Mouse (Mus musculus) retina, postnatal 1 day (tissue): ENCODE data around the gene Gm3604.
"Not testable (repeated sequence)": the region's sequence is repeated elsewhere in the genome, so short reads cannot be mapped to it uniquely, and the experiment has no call there.

Experiments
- DNase-seq: peaks from one replicate; pipeline ENCODE4 v3.0.0-alpha.2; 2012

The Gm3604 gene

DNA sequence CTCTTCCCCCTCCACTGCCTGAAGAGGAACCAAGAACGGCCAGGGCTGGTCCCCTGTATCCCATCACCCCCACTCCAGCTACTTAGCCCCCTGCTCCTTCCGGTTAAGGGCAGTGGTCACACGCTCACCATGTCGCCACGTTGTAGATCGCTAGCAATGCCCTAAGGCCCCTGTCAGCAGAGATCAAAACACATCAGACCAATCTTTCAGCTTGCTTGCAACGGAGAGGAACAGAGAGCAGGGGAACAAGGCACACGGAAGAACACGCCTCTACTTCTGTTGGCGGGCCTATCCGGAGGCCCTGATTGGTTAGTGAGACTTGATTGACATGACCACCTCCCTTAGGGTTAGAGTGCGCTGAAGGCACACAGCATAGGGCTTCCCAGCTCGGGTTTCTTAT is at the start of gene Gm3604:
Gene Gm3604, minus strand, starts transcription at position 226 of the 400 bp plus-strand sequence.
- DNase-seq = peak; percentile 60

DNA sequence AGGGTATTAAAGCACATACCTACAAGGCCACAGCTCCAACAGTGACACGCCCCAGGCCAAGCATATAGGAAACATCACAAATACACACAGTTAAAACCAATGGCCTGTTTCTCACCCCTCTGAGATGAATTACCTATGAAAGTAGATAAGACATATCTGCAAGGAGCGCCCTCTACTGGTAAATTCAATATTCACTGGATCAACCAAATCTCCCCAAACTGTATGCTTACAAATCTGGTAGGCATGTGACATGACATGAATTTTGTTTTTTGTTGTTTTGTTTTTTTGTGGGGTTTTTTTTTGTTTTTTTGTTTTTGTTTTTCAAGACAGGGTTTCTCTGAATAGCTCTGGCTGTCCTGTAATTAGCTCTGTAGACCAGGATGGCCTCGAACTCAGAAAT is 16.2 kb upstream of the Gm3604 start:
- DNase-seq = not testable (repeated sequence)

DNA sequence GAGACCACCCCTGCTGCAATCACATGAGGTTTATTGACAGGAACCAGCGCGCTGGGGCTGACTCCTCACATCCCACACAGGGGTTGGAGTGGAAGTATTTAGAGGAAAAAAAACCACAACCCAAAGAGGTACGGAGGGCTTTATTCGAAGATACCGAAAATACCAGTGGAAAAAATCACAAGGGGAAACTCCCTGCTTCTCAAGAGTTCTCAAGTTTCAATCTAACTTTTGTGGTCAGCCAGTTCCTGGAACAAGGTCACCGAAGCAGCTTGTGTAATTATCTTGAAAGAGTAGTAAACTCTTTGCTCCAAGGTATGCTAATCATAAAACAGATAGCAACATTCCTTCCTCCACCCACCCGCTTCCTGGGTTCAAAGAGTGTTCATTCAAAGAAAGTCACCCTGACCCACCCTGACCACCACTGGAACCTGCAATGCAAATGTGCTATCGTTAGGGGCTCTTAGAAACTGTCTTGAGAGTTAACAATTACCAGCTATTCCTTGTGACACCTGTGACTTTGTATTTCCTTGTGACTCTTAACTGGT is 7.2 kb upstream of the Gm3604 start:
- not testable (repeated sequence) for DNase-seq

DNA sequence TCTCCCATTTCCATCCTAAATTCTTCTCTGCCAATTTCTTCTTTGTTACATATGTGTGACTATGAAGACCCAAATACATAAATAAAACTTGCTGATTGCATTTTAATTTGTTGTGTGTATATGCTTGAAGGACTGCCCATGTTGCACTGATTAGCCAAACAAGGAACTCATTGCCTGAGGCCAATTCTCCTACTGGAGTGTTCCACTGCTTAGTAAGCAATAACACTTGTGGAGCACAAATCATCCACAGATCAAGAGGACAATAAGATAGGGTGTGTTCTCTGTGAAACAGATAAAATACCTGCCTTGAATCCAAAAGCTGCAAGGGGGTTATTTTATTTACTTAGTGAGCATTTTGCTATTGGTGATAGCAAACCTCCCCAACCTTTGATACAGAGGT is 51.2 kb downstream of the Gm3604 start:
- no peak for DNase-seq

DNA sequence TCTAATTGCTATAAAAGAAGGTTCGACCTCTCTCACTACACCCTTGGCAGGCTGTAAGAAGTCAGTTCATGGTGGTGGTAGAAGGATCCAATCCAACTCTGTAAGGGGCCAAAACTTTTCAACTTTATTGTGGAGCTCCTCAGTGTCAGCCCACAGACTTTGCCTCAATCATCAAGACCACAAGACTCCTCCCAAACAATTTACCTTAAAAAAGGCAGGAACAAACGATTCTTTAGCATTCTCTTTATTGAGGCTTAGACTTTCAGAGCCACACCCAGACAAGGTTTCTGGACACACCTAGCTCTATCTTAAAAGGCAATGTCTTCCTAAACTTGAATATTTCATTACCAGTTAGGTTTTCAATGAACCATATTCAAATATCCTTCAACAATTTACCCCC is 51.6 kb downstream of the Gm3604 start:
- no peak for DNase-seq
